Mouse (Mus musculus): Measurements from ENCODE around the gene Tmod3.

GRCm38 (mm10) chr9:75579321-75579720 is 19.9 kb upstream of the Tmod3 start:
- TF ChIP-seq CTCF (IDR thresholded peaks at IDR 0.05; ENCODE audit: low read depth), result no peak
- TF ChIP-seq EP300 (IDR thresholded peaks at IDR 0.05; ENCODE audit: low read depth), result no peak

Measured in liver, embryonic 14.5 days (tissue).